Mouse (Mus musculus) left cerebral cortex, postnatal 4 days (tissue): Measurements from ENCODE around the gene Cldn34b2. TPM values are rescaled to one million over a fixed set of nuclear protein-coding genes. Genes with fewer than 3 reads are reported as not detected.
A peak's percentile ranks its signal among the peaks of the same experiment; 100 is the strongest.
"Not testable (repeated sequence)": the region's sequence is repeated elsewhere in the genome, so short reads cannot be mapped to it uniquely, and the experiment has no call there.

Experiments used
- DNase-seq: peaks from one replicate; pipeline ENCODE4 v3.0.0-alpha.2; 2022
- intact Hi-C: fragments of 180-260 bp; cut with DNase I; formaldehyde crosslinking; loops from one replicate; pipeline ENCODE4 v1.15.1; 2025
- total RNA-seq, 2 experiments: library from RNA; stranded (reverse); gene quantifications; 2 replicates each; pipeline ENCODE4 v1.2.3; 2021

Gene Cldn34b2
- total RNA-seq = not detected

GRCm38 (mm10) chrX:155128312-155128711 is at the start of gene Cldn34b2:
TSS of gene Cldn34b2 (minus strand) at chrX:155128412.
- intact Hi-C loops, DNase-seq: not testable (repeated sequence)

GRCm38 (mm10) chrX:155177640-155178039 is 49.4 kb upstream of the Cldn34b2 start:
- DNase-seq = no peak
- intact Hi-C loops = no loop called here

GRCm38 (mm10) chrX:155177230-155177629 is 49.0 kb upstream of the Cldn34b2 start:
- DNase-seq = no peak
- intact Hi-C loops = no loop called here

- no peak for DNase-seq
- intact Hi-C loops = no loop called here
Observed at GRCm38 (mm10) chrX:155175568-155175967, 47.4 kb upstream of the Cldn34b2 start.

GRCm38 (mm10) chrX:155172310-155172709 is 44.1 kb upstream of the Cldn34b2 start:
- no peak for DNase-seq
- intact Hi-C loops = no loop called here

- intact Hi-C loops = no loop called here
- no peak for DNase-seq
Observed at GRCm38 (mm10) chrX:155171754-155172153, 43.5 kb upstream of the Cldn34b2 start.

GRCm38 (mm10) chrX:155169886-155170285 is 41.7 kb upstream of the Cldn34b2 start:
- intact Hi-C loops = no loop called here
- DNase-seq = no peak

GRCm38 (mm10) chrX:155167667-155168066 is 39.5 kb upstream of the Cldn34b2 start:
- intact Hi-C loops = no loop called here

GRCm38 (mm10) chrX:155166313-155166712 is 38.1 kb upstream of the Cldn34b2 start:
- intact Hi-C loops = no loop called here
- DNase-seq = no peak

More at GRCm38 (mm10) chrX:155167667-155168066, 39.5 kb upstream of the Cldn34b2 start:
- no peak for DNase-seq

GRCm38 (mm10) chrX:155163553-155163952 is 35.3 kb upstream of the Cldn34b2 start:
- DNase-seq = no peak
- intact Hi-C loops = no loop called here

- no peak for DNase-seq
- intact Hi-C loops = no loop called here
Observed at GRCm38 (mm10) chrX:155151868-155152267, 23.7 kb upstream of the Cldn34b2 start.

GRCm38 (mm10) chrX:155144718-155145117 is 16.5 kb upstream of the Cldn34b2 start:
- DNase-seq = peak; percentile 24
- intact Hi-C loops = no loop called here

- no peak for DNase-seq
- intact Hi-C loops = no loop called here
Observed at GRCm38 (mm10) chrX:155098024-155098423, 30.2 kb downstream of the Cldn34b2 start.

GRCm38 (mm10) chrX:155093566-155093965 is 34.6 kb downstream of the Cldn34b2 start, which contains the start of gene Magea2:
TSS of gene Magea2 (minus strand) at chrX:155093666.
- DNase-seq, intact Hi-C loops: not testable (repeated sequence)

- DNase-seq, intact Hi-C loops: not testable (repeated sequence)
Observed at GRCm38 (mm10) chrX:155089693-155090092, 38.5 kb downstream of the Cldn34b2 start, which contains the start of gene Magea1. TSS of gene Magea1 (minus strand) at chrX:155089793.

Other genes with a start within 250 kb of the Cldn34b2 start
- not detected for gene Cldn34b1, start 238.1 kb downstream of the Cldn34b2 start, total RNA-seq
- gene Magea6, start 192.4 kb downstream of the Cldn34b2 start, total RNA-seq = not detected
- not detected for gene Magea3, start 178.9 kb downstream of the Cldn34b2 start, total RNA-seq
- not detected for gene Magea8, start 132.6 kb downstream of the Cldn34b2 start, total RNA-seq
- not detected for gene Magea5, start 65.3 kb downstream of the Cldn34b2 start, total RNA-seq
- not detected for gene Magea1, start 38.6 kb downstream of the Cldn34b2 start, total RNA-seq
- not detected for gene Magea2, start 34.7 kb downstream of the Cldn34b2 start, total RNA-seq
- 10 to 100 TPM; 26.1 to 39.3 TPM for gene Sat1, start 88.0 kb upstream of the Cldn34b2 start, total RNA-seq
- 10 to 100 TPM; 37.9 to 43.7 TPM for gene Acot9, start 134.0 kb upstream of the Cldn34b2 start, total RNA-seq
- 10 to 100 TPM; 35.3 to 35.8 TPM for gene Prdx4, start 212.3 kb upstream of the Cldn34b2 start, total RNA-seq